Mouse (Mus musculus) hindbrain, embryonic 11.5 days (tissue): Measurements from ENCODE around the gene Ccdc149. TPM values are rescaled to one million over a fixed set of nuclear protein-coding genes. Genes with fewer than 3 reads are reported as not detected.

Source experiments
- ATAC-seq: fragments of 200-750 bp; cut with Nextera tagmentation; 2 replicates; pipeline ENCODE4 v1.8.0; 2017; ENCODE audit warnings: mild to moderate bottlenecking, moderate TSS enrichment, moderate library complexity; ENCODE audit not compliant: low FRiP score
- DNase-seq: peaks from one replicate; pipeline ENCODE4 v3.0.0-alpha.2; 2015; ENCODE audit warnings: low spot score
- H3K27ac ChIP-seq: fragments of 300-500 bp; sonication (generic); 2 replicates; pipeline ENCODE4 v1.5.1; 2014; ENCODE audit warnings: mild to moderate bottlenecking, low read depth, low read length
- H3K27me3 ChIP-seq: fragments of 300-500 bp; sonication (generic); 2 replicates; pipeline ENCODE4 v1.6.1; 2014; ENCODE audit warnings: mild to moderate bottlenecking, low read length, moderate library complexity, mixed read lengths; ENCODE audit not compliant: control insufficient read depth, insufficient read depth
- H3K36me3 ChIP-seq: fragments of 300-500 bp; sonication (generic); 2 replicates; pipeline ENCODE4 v1.6.1; 2014; ENCODE audit warnings: mild to moderate bottlenecking, low read length, moderate library complexity, mixed read lengths; ENCODE audit not compliant: control insufficient read depth, insufficient read depth
- H3K4me1 ChIP-seq: fragments of 300-500 bp; sonication (generic); replicated peaks from 2 replicates; pipeline ENCODE4 v1.6.1; 2014; ENCODE audit warnings: low read length, mixed read lengths; ENCODE audit not compliant: control insufficient read depth, insufficient read depth
- H3K4me2 ChIP-seq: fragments of 300-500 bp; sonication (generic); replicated peaks from 2 replicates; pipeline ENCODE4 v1.6.1; 2014; ENCODE audit warnings: mild to moderate bottlenecking, low read depth, low read length
- H3K4me3 ChIP-seq: fragments of 300-500 bp; sonication (generic); 2 replicates; pipeline ENCODE4 v1.5.1; 2014; ENCODE audit warnings: low read depth, low read length
- H3K9ac ChIP-seq: fragments of 300-500 bp; sonication (generic); 2 replicates; pipeline ENCODE4 v1.6.1; 2014; ENCODE audit warnings: low read depth, low read length
- H3K9me3 ChIP-seq: fragments of 300-500 bp; sonication (generic); 2 replicates; pipeline ENCODE4 v1.6.1; 2016; ENCODE audit warnings: low read length; ENCODE audit not compliant: control insufficient read depth
- WGBS: fragments of 180-500 bp; shearing (Covaris S2); extraction: QIAGEN DNeasy Blood & Tissue Kit; methylation state at CpG from one replicate; pipeline ENCODE4 v1.1.7; 2014; 5-methylcytosine and 5-hydroxymethylcytosine counted together
- polyA plus RNA-seq: library from polyadenylated mRNA; unstranded; fragments of >200 nt; fragmentation: Nextera tagmentation; extraction: Ambion mirVana; gene quantifications from 2 replicates; pipeline ENCODE4 v1.2.1, GENCODE M21; 2014

The Ccdc149 gene
- polyA plus RNA-seq, 1 experiment from 2014 or later, result 3.4 TPM

DNA sequence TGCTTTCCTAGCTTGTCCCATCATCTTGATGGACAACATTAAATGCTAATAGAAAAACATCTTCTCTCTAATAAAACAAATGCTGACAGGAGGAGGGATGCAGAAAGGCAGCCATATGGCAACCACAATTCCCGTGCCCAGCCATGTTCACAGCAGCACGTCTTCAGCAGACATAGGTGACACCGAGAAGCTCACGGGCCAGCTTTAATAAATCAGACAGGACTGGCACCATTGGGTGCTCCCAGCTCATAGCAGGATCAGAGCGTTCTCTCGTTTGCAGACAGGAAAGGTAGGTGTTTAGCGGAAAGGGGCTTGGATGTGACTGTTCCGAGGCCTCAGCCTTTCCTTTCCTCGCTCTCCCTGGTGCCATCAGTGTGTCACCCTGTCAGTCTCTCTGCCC is 95.5 kb downstream of the Ccdc149 start:
- Histone ChIP-seq H3K27me3 (no peaks in the 10 kb centered on the region), H3K4me2 (no peak overlapping the region), H3K4me1 (no peaks in the 10 kb centered on the region), H3K9me3 (no peaks in the 10 kb centered on the region), H3K36me3 (no peaks in the 10 kb centered on the region), H3K4me3 (no peak overlapping the region), H3K9ac (no peak overlapping the region), H3K27ac (no peak overlapping the region)
- DNase-seq (no peak), ATAC-seq (no peak)
- 80% methylated on average over 9 of the region's 9 CpGs for WGBS

GRCm38 (mm10) chr5:52370901-52371300 is 100.4 kb downstream of the Ccdc149 start:
- Histone ChIP-seq H3K27me3 (no peaks in the 10 kb centered on the region), H3K9me3 (no peaks in the 10 kb centered on the region), H3K36me3 (no peaks in the 10 kb centered on the region), H3K4me1 (no peaks in the 10 kb centered on the region), H3K27ac (no peak overlapping the region), H3K9ac (no peak overlapping the region), H3K4me3 (no peak overlapping the region), H3K4me2 (no peak overlapping the region)
- ATAC-seq, result no peak
- DNase-seq, result no peak
- WGBS, result 98% methylated on average over 6 of the region's 6 CpGs

DNA sequence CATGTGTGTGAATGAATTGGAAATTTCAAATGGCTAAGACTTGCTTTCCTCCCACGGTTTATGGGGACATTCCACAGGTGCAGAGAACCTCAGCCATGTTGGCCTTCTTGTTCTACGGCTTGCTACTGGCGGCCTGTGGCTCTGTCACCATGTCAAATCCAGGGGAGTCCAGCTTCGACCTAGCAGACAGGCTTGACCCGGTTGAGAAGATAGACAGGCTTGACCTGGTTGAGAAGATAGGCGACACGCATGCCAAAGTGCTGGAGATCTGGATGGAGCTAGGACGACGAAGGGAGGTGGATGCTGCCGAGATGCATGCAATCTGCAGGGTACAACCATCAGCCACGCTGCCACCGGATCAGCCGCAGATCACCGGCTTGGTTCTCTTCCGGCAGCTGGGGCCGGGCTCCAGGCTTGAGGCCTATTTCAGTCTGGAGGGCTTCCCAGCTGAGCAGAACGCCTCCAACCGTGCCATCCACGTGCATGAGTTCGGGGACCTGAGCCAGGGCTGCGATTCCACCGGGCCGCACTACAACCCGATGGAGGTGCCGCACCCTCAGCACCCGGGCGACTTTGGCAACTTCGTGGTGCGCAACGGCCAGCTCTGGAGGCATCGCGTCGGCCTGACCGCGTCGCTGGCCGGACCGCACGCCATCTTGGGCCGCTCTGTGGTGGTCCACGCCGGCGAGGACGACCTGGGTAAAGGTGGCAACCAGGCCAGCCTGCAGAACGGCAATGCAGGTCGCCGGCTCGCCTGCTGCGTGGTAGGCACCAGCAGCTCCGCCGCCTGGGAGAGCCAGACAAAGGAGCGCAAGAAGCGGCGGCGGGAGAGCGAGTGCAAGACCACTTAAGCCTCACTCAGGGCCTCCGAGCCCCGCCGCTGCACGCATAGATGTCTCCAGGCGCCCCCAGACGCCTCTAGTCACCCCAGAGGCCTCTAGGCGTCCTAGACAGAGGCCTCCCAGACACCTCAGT is 103.2 kb downstream of the Ccdc149 start:
- H3K4me2 ChIP-seq, result peak overlapping the region; percentile 31
- H3K27ac ChIP-seq, result no peak overlapping the region
- WGBS, result 55% methylated on average over 47 of the region's 63 CpGs
- DNase-seq (peak; percentile 41), ATAC-seq (peak; percentile 64)
- H3K9ac ChIP-seq, result peak overlapping the region; percentile 55; the same call in 1 of the 2 replicates
- H3K4me3 ChIP-seq, result no peak overlapping the region
- H3K27me3 ChIP-seq, result no peaks in the 10 kb centered on the region
- H3K4me1 ChIP-seq, result no peaks in the 10 kb centered on the region
- no peaks in the 10 kb centered on the region for H3K9me3 ChIP-seq
- no peaks in the 10 kb centered on the region for H3K36me3 ChIP-seq

GRCm38 (mm10) chr5:52366661-52367060 is 104.7 kb downstream of the Ccdc149 start:
- ATAC-seq, result no peak
- DNase-seq, result no peak
- Histone ChIP-seq H3K27ac (no peak overlapping the region), H3K9me3 (no peaks in the 10 kb centered on the region), H3K4me2 (no peak overlapping the region), H3K36me3 (no peaks in the 10 kb centered on the region), H3K9ac (no peak overlapping the region), H3K27me3 (no peaks in the 10 kb centered on the region), H3K4me1 (no peaks in the 10 kb centered on the region), H3K4me3 (no peak overlapping the region)
- 64% methylated on average over 2 of the region's 2 CpGs for WGBS

DNA sequence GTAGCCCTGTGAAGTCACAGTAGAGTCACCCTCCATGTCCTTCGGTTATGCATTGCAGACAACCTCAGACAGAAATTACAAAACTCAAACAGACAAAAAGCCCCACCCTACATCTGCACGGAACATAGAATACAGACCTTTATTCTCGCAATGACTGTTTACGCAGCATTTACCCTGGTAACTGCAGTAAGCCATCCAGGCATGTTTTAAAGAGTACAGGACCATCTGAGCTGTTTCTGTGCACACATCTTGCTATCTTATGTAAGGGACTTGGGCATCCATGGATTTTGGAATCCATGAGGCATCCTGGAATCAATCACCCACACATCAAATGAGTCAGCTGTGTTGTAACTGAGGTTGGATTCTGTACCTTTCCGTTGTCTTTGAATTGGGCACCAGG is 105.4 kb downstream of the Ccdc149 start:
- H3K9ac ChIP-seq, result no peak overlapping the region
- no peaks in the 10 kb centered on the region for H3K4me1 ChIP-seq
- DNase-seq (no peak), ATAC-seq (no peak)
- H3K4me2 ChIP-seq, result no peak overlapping the region
- H3K27ac ChIP-seq, result no peak overlapping the region
- H3K4me3 ChIP-seq, result no peak overlapping the region
- no peaks in the 10 kb centered on the region for H3K9me3 ChIP-seq
- no peaks in the 10 kb centered on the region for H3K27me3 ChIP-seq
- H3K36me3 ChIP-seq, result no peaks in the 10 kb centered on the region
- WGBS, result 91% methylated on average over 5 of the region's 5 CpGs

DNA sequence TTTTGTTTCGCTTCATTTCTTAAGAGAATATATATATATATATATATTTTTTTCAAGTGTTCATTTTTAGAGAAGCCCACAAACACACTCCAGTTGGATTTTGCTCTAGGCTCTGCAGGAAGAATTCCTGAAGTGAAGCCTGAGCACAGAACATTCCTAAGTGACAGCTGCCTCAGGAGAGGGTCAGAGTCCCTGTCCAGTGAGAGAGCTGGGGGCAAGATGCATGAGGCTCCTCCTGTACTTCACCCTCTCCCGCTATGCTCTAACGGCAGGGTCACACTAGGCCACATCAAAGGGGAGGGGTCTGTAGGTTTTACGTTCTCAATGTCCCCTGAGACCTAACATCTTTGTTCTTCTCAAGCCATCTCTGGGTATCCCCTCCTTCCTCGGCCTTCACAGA is 106.8 kb downstream of the Ccdc149 start:
- WGBS, result 41% methylated on average over 5 of the region's 5 CpGs
- no peak overlapping the region for H3K4me3 ChIP-seq
- no peak overlapping the region for H3K9ac ChIP-seq
- ATAC-seq (no peak), DNase-seq (no peak)
- no peaks in the 10 kb centered on the region for H3K36me3 ChIP-seq
- H3K27ac ChIP-seq, result no peak overlapping the region
- H3K9me3 ChIP-seq, result no peaks in the 10 kb centered on the region
- no peaks in the 10 kb centered on the region for H3K27me3 ChIP-seq
- H3K4me1 ChIP-seq, result no peaks in the 10 kb centered on the region; the same call in 1 of the 2 replicates
- H3K4me2 ChIP-seq, result no peak overlapping the region

- Histone ChIP-seq H3K4me3 (no peak within 1 kb of the TSS), H3K4me1 (no peaks in the 10 kb centered on the region; the same call in 1 of the 2 replicates), H3K27ac (no peak within 1 kb of the TSS), H3K27me3 (no peaks in the 10 kb centered on the region), H3K9ac (no peak within 1 kb of the TSS), H3K9me3 (no peaks in the 10 kb centered on the region), H3K4me2 (no peak within 1 kb of the TSS), H3K36me3 (no peaks in the 10 kb centered on the region)
- 14% methylated on average over 11 of the region's 11 CpGs for WGBS
- ATAC-seq (no peak), DNase-seq (no peak)
These were observed 107.7 kb downstream of the Ccdc149 start, which contains the start of gene Sod3 for GRCm38 (mm10) chr5:52363468-52364150. Gene Sod3, plus strand, starts transcription at chr5:52363791.

GRCm38 (mm10) chr5:52362776-52363467 is 108.4 kb downstream of the Ccdc149 start:
- ATAC-seq (no peak), DNase-seq (no peak)
- no peak overlapping the region for H3K4me2 ChIP-seq
- H3K36me3 ChIP-seq, result no peaks in the 10 kb centered on the region
- no peak overlapping the region for H3K27ac ChIP-seq
- no peaks in the 10 kb centered on the region for H3K27me3 ChIP-seq
- no peaks in the 10 kb centered on the region for H3K9me3 ChIP-seq
- H3K9ac ChIP-seq, result no peak overlapping the region
- WGBS, result 56% methylated on average over 6 of the region's 6 CpGs
- H3K4me1 ChIP-seq, result no peaks in the 10 kb centered on the region; the same call in 1 of the 2 replicates
- H3K4me3 ChIP-seq, result no peak overlapping the region
